Mouse (Mus musculus) liver, embryonic 14.5 days (tissue): ENCODE measurements at regions not wholly inside any gene's neighbourhood (a gene's known extent, or its start where the extent isn't known, plus 50 kb on each side); places are given as distances from the start of the nearest gene placed in this dataset.

Experiments used
- CTCF ChIP-seq: IDR thresholded peaks from 2 replicates; pipeline ENCODE4 v1.5.1; 2016; ENCODE audit warnings: antibody characterized with exemption, low read depth, control low read depth
- EP300 ChIP-seq: IDR thresholded peaks from 2 replicates; pipeline ENCODE4 v1.6.1; 2016; ENCODE audit warnings: antibody characterized with exemption, low read depth

DNA sequence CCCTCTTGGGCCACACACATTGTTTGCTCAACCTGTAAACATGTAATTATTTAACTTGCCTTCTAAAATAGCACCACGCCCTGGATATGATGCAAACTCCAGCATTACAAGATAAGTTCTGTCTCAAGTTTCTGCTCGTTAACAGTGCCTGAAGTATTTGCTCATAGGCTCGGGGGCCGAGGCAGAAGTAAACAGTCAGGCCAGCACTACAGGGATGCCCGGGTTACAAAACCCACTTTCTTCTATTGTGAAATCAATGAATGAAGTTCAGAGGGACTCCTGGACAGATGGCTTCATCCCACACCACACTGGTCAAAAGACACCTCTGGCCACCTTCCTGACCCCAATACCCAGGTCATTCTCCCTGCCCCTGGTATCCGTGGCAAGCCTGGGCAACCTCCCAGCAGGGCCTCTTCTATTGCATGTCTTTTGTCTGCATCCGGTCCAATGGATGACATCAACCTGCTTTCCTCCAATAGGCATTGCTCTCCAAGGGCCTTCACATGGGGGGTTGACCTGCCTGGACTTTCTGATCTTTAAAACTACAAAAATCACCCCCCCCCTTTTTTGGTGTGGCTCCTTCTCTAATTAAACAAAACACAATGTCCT lies 49.9 kb upstream of the Klf3 start:
- no peak for TF ChIP-seq EP300
- no peak for TF ChIP-seq CTCF
